Mouse (Mus musculus): ENCODE results near the gene Atp13a5. TPM values are rescaled to one million over a fixed set of nuclear protein-coding genes. Genes with fewer than 3 reads are reported as not detected.

Atp13a5 gene
- polyA plus RNA-seq, 1 experiment from 2014 or later = not detected

- H3K36me3 ChIP-seq (ENCODE audit: control insufficient read depth, insufficient read depth, low read length) = no peaks in the 10 kb centered on the region
- no peak overlapping the region for H3K27ac ChIP-seq (ENCODE audit: low read depth, low read length)
- no peak overlapping the region for H3K4me3 ChIP-seq (ENCODE audit: low read depth, low read length)
- H3K9ac ChIP-seq (ENCODE audit: low read length) = no peak overlapping the region
- H3K4me2 ChIP-seq (ENCODE audit: low read depth, low read length, severe bottlenecking) = no peak overlapping the region
- no peak for ATAC-seq (replicated peaks; ENCODE audit: low FRiP score)
- no peak for DNase-seq (ENCODE audit: low spot score)
- WGBS = 81% methylated on average over 5 of the region's 5 CpGs
- no peaks in the 10 kb centered on the region for H3K9me3 ChIP-seq (ENCODE audit: control insufficient read depth, low read length)
- H3K27me3 ChIP-seq (ENCODE audit: control insufficient read depth, insufficient read depth, low read length) = no peaks in the 10 kb centered on the region
- no peaks in the 10 kb centered on the region for H3K4me1 ChIP-seq (replicated peaks; ENCODE audit: control insufficient read depth, insufficient read depth, low read length)
Observed at GRCm38 (mm10) chr16:29216395-29217295, 161.9 kb downstream of the Atp13a5 start.

GRCm38 (mm10) chr16:29209605-29210411 lies 168.7 kb downstream of the Atp13a5 start, which contains the start of gene Hrasls:
Gene Hrasls (plus strand): TSS chr16:29209695.
- Histone ChIP-seq H3K4me3 (ENCODE audit: low read depth, low read length) (peak within 1 kb of the TSS; percentile 43), H3K27me3 (ENCODE audit: control insufficient read depth, insufficient read depth, low read length) (0 out of 2 replicates have a peak, but pooled peaks cover 2% of the 10 kb centered on the region), H3K4me1 (replicated peaks; ENCODE audit: control insufficient read depth, insufficient read depth, low read length) (no peaks in the 10 kb centered on the region), H3K9me3 (ENCODE audit: control insufficient read depth, low read length) (no peaks in the 10 kb centered on the region), H3K4me2 (ENCODE audit: low read depth, low read length, severe bottlenecking) (peak within 1 kb of the TSS; percentile 84), H3K36me3 (ENCODE audit: control insufficient read depth, insufficient read depth, low read length) (no peaks in the 10 kb centered on the region), H3K27ac (ENCODE audit: low read depth, low read length) (no peak within 1 kb of the TSS), H3K9ac (ENCODE audit: low read length) (peak within 1 kb of the TSS; percentile 66)
- ATAC-seq (replicated peaks; ENCODE audit: low FRiP score) = peak; percentile 81
- DNase-seq (ENCODE audit: low spot score) = peak; percentile 76
- 2% methylated on average over 39 of the region's 39 CpGs for WGBS

GRCm38 (mm10) chr16:29208841-29209240 lies 169.7 kb downstream of the Atp13a5 start:
- Histone ChIP-seq H3K9me3 (ENCODE audit: control insufficient read depth, low read length) (no peaks in the 10 kb centered on the region), H3K9ac (ENCODE audit: low read length) (no peak overlapping the region), H3K4me2 (ENCODE audit: low read depth, low read length, severe bottlenecking) (no peak overlapping the region), H3K36me3 (ENCODE audit: control insufficient read depth, insufficient read depth, low read length) (no peaks in the 10 kb centered on the region), H3K4me3 (ENCODE audit: low read depth, low read length) (no peak overlapping the region), H3K4me1 (replicated peaks; ENCODE audit: control insufficient read depth, insufficient read depth, low read length) (no peaks in the 10 kb centered on the region), H3K27me3 (ENCODE audit: control insufficient read depth, insufficient read depth, low read length) (0 out of 2 replicates have a peak, but pooled peaks cover 2% of the 10 kb centered on the region), H3K27ac (ENCODE audit: low read depth, low read length) (no peak overlapping the region)
- no peak for ATAC-seq (replicated peaks; ENCODE audit: low FRiP score)
- DNase-seq (ENCODE audit: low spot score) = no peak
- 75% methylated on average over 7 of the region's 7 CpGs for WGBS

- no peak for ATAC-seq (replicated peaks; ENCODE audit: low FRiP score)
- H3K4me1 ChIP-seq (replicated peaks; ENCODE audit: control insufficient read depth, insufficient read depth, low read length) = no peaks in the 10 kb centered on the region
- WGBS = 53% methylated on average over 2 of the region's 2 CpGs
Observed at GRCm38 (mm10) chr16:29205581-29205980, 173.0 kb downstream of the Atp13a5 start.

GRCm38 (mm10) chr16:29204875-29205274 lies 173.7 kb downstream of the Atp13a5 start:
- no peak overlapping the region for H3K27ac ChIP-seq (ENCODE audit: low read depth, low read length)
- DNase-seq (ENCODE audit: low spot score) (no peak), ATAC-seq (replicated peaks; ENCODE audit: low FRiP score) (no peak)
- no peaks in the 10 kb centered on the region for H3K36me3 ChIP-seq (ENCODE audit: control insufficient read depth, insufficient read depth, low read length)
- no peak overlapping the region for H3K9ac ChIP-seq (ENCODE audit: low read length)
- no peaks in the 10 kb centered on the region for H3K4me1 ChIP-seq (replicated peaks; ENCODE audit: control insufficient read depth, insufficient read depth, low read length)
- no peaks in the 10 kb centered on the region for H3K9me3 ChIP-seq (ENCODE audit: control insufficient read depth, low read length)
- no peak overlapping the region for H3K4me2 ChIP-seq (ENCODE audit: low read depth, low read length, severe bottlenecking)
- 81% methylated on average over 7 of the region's 7 CpGs for WGBS
- H3K27me3 ChIP-seq (ENCODE audit: control insufficient read depth, insufficient read depth, low read length) = no peaks in the 10 kb centered on the region
- H3K4me3 ChIP-seq (ENCODE audit: low read depth, low read length) = no peak overlapping the region

More at GRCm38 (mm10) chr16:29205581-29205980, 173.0 kb downstream of the Atp13a5 start:
- DNase-seq (ENCODE audit: low spot score) = no peak
- no peak overlapping the region for H3K4me3 ChIP-seq (ENCODE audit: low read depth, low read length)
- no peak overlapping the region for H3K4me2 ChIP-seq (ENCODE audit: low read depth, low read length, severe bottlenecking)
- H3K27me3 ChIP-seq (ENCODE audit: control insufficient read depth, insufficient read depth, low read length) = no peaks in the 10 kb centered on the region
- H3K27ac ChIP-seq (ENCODE audit: low read depth, low read length) = no peak overlapping the region
- H3K9ac ChIP-seq (ENCODE audit: low read length) = no peak overlapping the region
- H3K36me3 ChIP-seq (ENCODE audit: control insufficient read depth, insufficient read depth, low read length) = no peaks in the 10 kb centered on the region
- no peaks in the 10 kb centered on the region for H3K9me3 ChIP-seq (ENCODE audit: control insufficient read depth, low read length)

- H3K27ac ChIP-seq (ENCODE audit: low read depth, low read length) = no peak overlapping the region
- no peak overlapping the region for H3K4me3 ChIP-seq (ENCODE audit: low read depth, low read length)
- H3K36me3 ChIP-seq (ENCODE audit: control insufficient read depth, insufficient read depth, low read length) = no peaks in the 10 kb centered on the region
- no peaks in the 10 kb centered on the region for H3K4me1 ChIP-seq (replicated peaks; ENCODE audit: control insufficient read depth, insufficient read depth, low read length)
- ATAC-seq (replicated peaks; ENCODE audit: low FRiP score) (no peak), DNase-seq (ENCODE audit: low spot score) (no peak)
- no peaks in the 10 kb centered on the region for H3K27me3 ChIP-seq (ENCODE audit: control insufficient read depth, insufficient read depth, low read length)
- 85% methylated on average over 2 of the region's 2 CpGs for WGBS
- no peak overlapping the region for H3K9ac ChIP-seq (ENCODE audit: low read length)
- H3K4me2 ChIP-seq (ENCODE audit: low read depth, low read length, severe bottlenecking) = no peak overlapping the region
- no peaks in the 10 kb centered on the region for H3K9me3 ChIP-seq (ENCODE audit: control insufficient read depth, low read length)
Observed at GRCm38 (mm10) chr16:29201146-29201545, 177.4 kb downstream of the Atp13a5 start.

- H3K27me3 ChIP-seq (ENCODE audit: control insufficient read depth, insufficient read depth, low read length) = no peaks in the 10 kb centered on the region
- H3K36me3 ChIP-seq (ENCODE audit: control insufficient read depth, insufficient read depth, low read length) = no peaks in the 10 kb centered on the region
- no peaks in the 10 kb centered on the region for H3K4me1 ChIP-seq (replicated peaks; ENCODE audit: control insufficient read depth, insufficient read depth, low read length)
- no peak for DNase-seq (ENCODE audit: low spot score)
- H3K9ac ChIP-seq (ENCODE audit: low read length) = no peak overlapping the region
- no peaks in the 10 kb centered on the region for H3K9me3 ChIP-seq (ENCODE audit: control insufficient read depth, low read length)
- no peak overlapping the region for H3K27ac ChIP-seq (ENCODE audit: low read depth, low read length)
- H3K4me3 ChIP-seq (ENCODE audit: low read depth, low read length) = no peak overlapping the region
- WGBS = 21% methylated on average over 5 of the region's 5 CpGs
- no peak overlapping the region for H3K4me2 ChIP-seq (ENCODE audit: low read depth, low read length, severe bottlenecking)
- no peak for ATAC-seq (replicated peaks; ENCODE audit: low FRiP score)
Observed at GRCm38 (mm10) chr16:29198461-29198860, 180.1 kb downstream of the Atp13a5 start.

- H3K9me3 ChIP-seq (ENCODE audit: control insufficient read depth, low read length) = no peaks in the 10 kb centered on the region
- no peak overlapping the region for H3K4me2 ChIP-seq (ENCODE audit: low read depth, low read length, severe bottlenecking)
- no peak overlapping the region for H3K27ac ChIP-seq (ENCODE audit: low read depth, low read length)
- H3K27me3 ChIP-seq (ENCODE audit: control insufficient read depth, insufficient read depth, low read length) = no peaks in the 10 kb centered on the region
- H3K36me3 ChIP-seq (ENCODE audit: control insufficient read depth, insufficient read depth, low read length) = no peaks in the 10 kb centered on the region
- WGBS = 86% methylated on average over 1 of the region's 1 CpGs
- no peak overlapping the region for H3K4me3 ChIP-seq (ENCODE audit: low read depth, low read length)
- no peak overlapping the region for H3K9ac ChIP-seq (ENCODE audit: low read length)
- H3K4me1 ChIP-seq (replicated peaks; ENCODE audit: control insufficient read depth, insufficient read depth, low read length) = no peaks in the 10 kb centered on the region
- ATAC-seq (replicated peaks; ENCODE audit: low FRiP score) (no peak), DNase-seq (ENCODE audit: low spot score) (no peak)
Observed at GRCm38 (mm10) chr16:29195156-29195555, 183.4 kb downstream of the Atp13a5 start.
